Mouse (Mus musculus) MEL (cell line): ENCODE measurements around the gene Srrm3. TPM values are rescaled to one million over a fixed set of nuclear protein-coding genes. Genes with fewer than 3 reads are reported as not detected.

ENCODE experiments used
- DNase-seq: peaks from one replicate; pipeline ENCODE4 v3.0.0; 2011; ENCODE audit warnings: low read depth, low spot score
- H3K27ac ChIP-seq: 2 replicates; pipeline ENCODE4 v1.5.1; 2012; ENCODE audit warnings: low read depth, mild to moderate bottlenecking, control low read depth, low read length, moderate library complexity; ENCODE audit not compliant: control insufficient read depth
- H3K27me3 ChIP-seq, 2 experiments: fragments of 150-350 bp in 1 of 2; sonication (generic) in 1 of 2; 2 replicates each; pipeline ENCODE4 v1.6.1; 2012; ENCODE audit warnings: low read length in 2 of 2, mild to moderate bottlenecking in 2 of 2, improper control_type of control experiment in 1 of 2, moderate library complexity in 1 of 2; ENCODE audit not compliant: insufficient read depth in 2 of 2, control insufficient read depth in 1 of 2
- H3K36me3 ChIP-seq, 2 experiments: 2 replicates each; pipeline ENCODE4 v1.6.1; 2012 to 2014; ENCODE audit warnings: low read length in 2 of 2, improper control_type of control experiment in 1 of 2, inconsistent platforms in 1 of 2, mild to moderate bottlenecking in 1 of 2; ENCODE audit not compliant: insufficient read depth in 2 of 2, control insufficient read depth in 1 of 2
- H3K4me1 ChIP-seq, 2 experiments: fragments of 150-350 bp in 1 of 2; sonication (generic) in 1 of 2; 2 replicates each; pipeline ENCODE4 v1.6.1; 2012; ENCODE audit warnings: low read length in 2 of 2, improper control_type of control experiment in 1 of 2, mild to moderate bottlenecking in 1 of 2; ENCODE audit not compliant: insufficient read depth in 2 of 2, control insufficient read depth in 1 of 2
- H3K4me3 ChIP-seq, 2 experiments: fragments of 150-350 bp in 1 of 2; sonication (generic) in 1 of 2; 2 replicates each; pipeline ENCODE4 v1.5.1; 2012; ENCODE audit warnings: low read depth in 2 of 2, low read length in 2 of 2, mild to moderate bottlenecking in 2 of 2, moderate library complexity in 2 of 2, control low read depth in 1 of 2, improper control_type of control experiment in 1 of 2; ENCODE audit not compliant: control insufficient read depth in 1 of 2, insufficient read depth in 1 of 2
- H3K79me2 ChIP-seq: 2 replicates; pipeline ENCODE4 v1.6.1; 2012; ENCODE audit warnings: mild to moderate bottlenecking, low read length, moderate library complexity; ENCODE audit not compliant: control insufficient read depth, poor library complexity, insufficient read depth
- H3K9ac ChIP-seq: 2 replicates; pipeline ENCODE4 v1.6.1; 2012; ENCODE audit warnings: low read depth, mild to moderate bottlenecking, control low read depth, low read length, moderate library complexity; ENCODE audit not compliant: control insufficient read depth, poor library complexity, severe bottlenecking
- H3K9me3 ChIP-seq: fragments of 150-350 bp; sonication (generic); replicated peaks from 2 replicates; pipeline ENCODE4 v1.6.1; 2012; ENCODE audit warnings: mild to moderate bottlenecking, low read length, improper control_type of control experiment, moderate library complexity; ENCODE audit not compliant: insufficient read depth
- CHD2 ChIP-seq: IDR thresholded peaks from 2 replicates; pipeline ENCODE4 v1.6.1; 2011; ENCODE audit warnings: low read length, improper control_type of control experiment
- CTCF ChIP-seq, 3 experiments: IDR thresholded peaks in 2 of 3; conservative IDR thresholded peaks in 1 of 3; 2 replicates each; pipeline ENCODE4 v1.5.1; 2011 to 2012; ENCODE audit warnings: low read length in 3 of 3, low read depth in 2 of 3, mild to moderate bottlenecking in 2 of 3, improper control_type of control experiment in 1 of 3, inconsistent platforms in 1 of 3, mixed read lengths in 1 of 3, moderate library complexity in 1 of 3; ENCODE audit not compliant: control insufficient read depth in 1 of 3, insufficient read depth in 1 of 3, poor library complexity in 1 of 3, severe bottlenecking in 1 of 3
- E2F4 ChIP-seq: IDR thresholded peaks from 2 replicates; pipeline ENCODE4 v1.6.1; 2011; ENCODE audit warnings: low read depth, low read length, improper control_type of control experiment, borderline replicate concordance
- EP300 ChIP-seq, 2 experiments: IDR thresholded peaks; 2 replicates each; pipeline ENCODE4 v1.6.1; 2011; ENCODE audit warnings: improper control_type of control experiment in 2 of 2, low read length in 2 of 2, low read depth in 1 of 2, mild to moderate bottlenecking in 1 of 2
- ETS1 ChIP-seq: IDR thresholded peaks from 2 replicates; pipeline ENCODE4 v1.6.1; 2012; ENCODE audit warnings: low read depth, mild to moderate bottlenecking, inconsistent platforms, low read length, improper control_type of control experiment, moderate library complexity
- GATA1 ChIP-seq: IDR thresholded peaks from 2 replicates; pipeline ENCODE4 v1.6.1; 2011; ENCODE audit warnings: low read depth, low read length, improper control_type of control experiment
- HCFC1 ChIP-seq: IDR thresholded peaks from 2 replicates; pipeline ENCODE4 v1.6.1; 2012; ENCODE audit warnings: low read depth, mild to moderate bottlenecking, inconsistent platforms, low read length, improper control_type of control experiment, moderate library complexity
- KAT2A ChIP-seq: conservative IDR thresholded peaks from 2 replicates; pipeline ENCODE4 v1.6.1; 2012; ENCODE audit warnings: low read depth, low read length, improper control_type of control experiment, inconsistent platforms
- MAFK ChIP-seq: IDR thresholded peaks from 2 replicates; pipeline ENCODE4 v1.6.1; 2011; ENCODE audit warnings: low read depth, mild to moderate bottlenecking, low read length, improper control_type of control experiment, borderline replicate concordance
- MAX ChIP-seq: IDR thresholded peaks from 2 replicates; pipeline ENCODE4 v1.6.1; 2011; ENCODE audit warnings: low read length, improper control_type of control experiment
- MAZ ChIP-seq: IDR thresholded peaks from 2 replicates; pipeline ENCODE4 v1.6.1; 2012; ENCODE audit warnings: low read depth, mild to moderate bottlenecking, inconsistent platforms, low read length, improper control_type of control experiment
- MEF2A ChIP-seq: IDR thresholded peaks from 2 replicates; pipeline ENCODE4 v1.6.1; 2014; ENCODE audit warnings: low read depth, mild to moderate bottlenecking, inconsistent platforms, low read length, improper control_type of control experiment; ENCODE audit not compliant: poor library complexity, insufficient replicate concordance, severe bottlenecking; ENCODE audit errors: extremely low read depth
- MXI1 ChIP-seq: IDR thresholded peaks from 2 replicates; pipeline ENCODE4 v1.6.1; 2011; ENCODE audit warnings: mild to moderate bottlenecking, low read depth, low read length, improper control_type of control experiment
- MYB ChIP-seq: IDR thresholded peaks from 2 replicates; pipeline ENCODE4 v1.6.1; 2011; ENCODE audit warnings: mild to moderate bottlenecking, low read depth, low read length, improper control_type of control experiment
- POLR2A ChIP-seq, 2 experiments: IDR thresholded peaks; 2 replicates each; pipeline ENCODE4 v1.6.1; 2011 to 2012; ENCODE audit warnings: low read length in 2 of 2, mild to moderate bottlenecking in 2 of 2, control low read depth in 1 of 2, improper control_type of control experiment in 1 of 2, low read depth in 1 of 2, moderate library complexity in 1 of 2; ENCODE audit not compliant: control insufficient read depth in 1 of 2, insufficient read depth in 1 of 2, poor library complexity in 1 of 2
- POLR2AphosphoS5 ChIP-seq: IDR thresholded peaks from 2 replicates; pipeline ENCODE4 v1.6.1; 2012; ENCODE audit warnings: low read depth, borderline replicate concordance, mild to moderate bottlenecking, inconsistent platforms, low read length, moderate library complexity, mixed read lengths
- SMC3 ChIP-seq: IDR thresholded peaks from 2 replicates; pipeline ENCODE4 v1.6.1; 2011; ENCODE audit warnings: low read depth, low read length, improper control_type of control experiment
- ZKSCAN1 ChIP-seq: IDR thresholded peaks from 2 replicates; pipeline ENCODE4 v1.6.1; 2012; ENCODE audit warnings: low read depth, mild to moderate bottlenecking, inconsistent platforms, low read length, improper control_type of control experiment, moderate library complexity
- ZMIZ1 ChIP-seq: IDR thresholded peaks from 2 replicates; pipeline ENCODE4 v1.6.1; 2012; ENCODE audit warnings: low read depth, mild to moderate bottlenecking, inconsistent platforms, low read length, improper control_type of control experiment, moderate library complexity
- ZNF384 ChIP-seq: IDR thresholded peaks from 2 replicates; pipeline ENCODE4 v1.6.1; 2012; ENCODE audit warnings: low read depth, mild to moderate bottlenecking, inconsistent platforms, low read length, improper control_type of control experiment
- polyA plus RNA-seq, 2 experiments: library from polyadenylated mRNA; stranded (reverse) in 1 of 2; unstranded in 1 of 2; fragments of >175 nt in 1 of 2; fragments of >200 nt in 1 of 2; gene quantifications; 2 replicates each; pipeline versions ENCODE4 v1.2.1 to v1.2.4; 2012; ENCODE audit warnings: low replicate concordance in 2 of 2, low read depth in 1 of 2; ENCODE audit not compliant: insufficient read length in 2 of 2, insufficient read depth in 1 of 2, missing spikeins in 1 of 2
- total RNA-seq: library from RNA; depleted of rRNA; stranded (reverse); fragments of 300-350 nt; gene quantifications from 2 replicates; pipeline ENCODE4 v1.2.3, GENCODE M21; 2012

Srrm3 gene
- total and polyA plus RNA-seq, 3 experiments: not detected

GRCm38 (mm10) chr5:135866662-135867061 lies 60.0 kb downstream of the Srrm3 start:
- no peaks in the 10 kb centered on the region for H3K79me2 ChIP-seq
- H3K27me3 ChIP-seq: peaks cover 3 to 14% of the 10 kb centered on the region in 2 experiments
- H3K27ac ChIP-seq: no peak overlapping the region
- TF ChIP-seq MYB: no peak
- TF ChIP-seq ZKSCAN1: no peak
- TF ChIP-seq E2F4: no peak
- no peak for TF ChIP-seq CHD2
- no peak for TF ChIP-seq POLR2AphosphoS5
- TF ChIP-seq ETS1: no peak
- no peak for TF ChIP-seq HCFC1
- TF ChIP-seq ZMIZ1: no peak
- TF ChIP-seq CTCF (IDR thresholded peaks at IDR 0.05 in 2 of 3, conservative IDR thresholded peaks at IDR 0.05 in 1 of 3; ENCODE audit: control insufficient read depth in 1 of 3, insufficient read depth in 1 of 3, low read depth in 2 of 3, low read length in 3 of 3, poor library complexity in 1 of 3, severe bottlenecking in 1 of 3): no peak
- no peak for TF ChIP-seq MAX
- TF ChIP-seq MXI1: no peak
- TF ChIP-seq MAFK: no peak
- TF ChIP-seq MEF2A: no peak
- no peak for TF ChIP-seq MAZ
- TF ChIP-seq SMC3: no peak
- no peak for TF ChIP-seq KAT2A
- no peak for TF ChIP-seq GATA1
- TF ChIP-seq POLR2A (IDR thresholded peaks at IDR 0.05; ENCODE audit: control insufficient read depth in 1 of 2, insufficient read depth in 1 of 2, low read depth in 1 of 2, low read length in 2 of 2, poor library complexity in 1 of 2): no peak
- no peak for TF ChIP-seq EP300 (IDR thresholded peaks at IDR 0.05; ENCODE audit: low read depth in 1 of 2, low read length in 2 of 2)
- TF ChIP-seq ZNF384: no peak
- H3K36me3 ChIP-seq: peaks cover 0 to 4% of the 10 kb centered on the region in 2 experiments; a peak in 1 of 4 replicates
- no peak for DNase-seq
- H3K9ac ChIP-seq: no peak overlapping the region
- H3K4me1 ChIP-seq: peaks cover 0 to 2% of the 10 kb centered on the region in 2 experiments; a peak in 1 of 4 replicates
- H3K9me3 ChIP-seq: no peaks in the 10 kb centered on the region
- H3K4me3 ChIP-seq: no peak overlapping the region
